7 mouse cellular contexts compared by ENCODE assay signal in the genomic region with DNA sequence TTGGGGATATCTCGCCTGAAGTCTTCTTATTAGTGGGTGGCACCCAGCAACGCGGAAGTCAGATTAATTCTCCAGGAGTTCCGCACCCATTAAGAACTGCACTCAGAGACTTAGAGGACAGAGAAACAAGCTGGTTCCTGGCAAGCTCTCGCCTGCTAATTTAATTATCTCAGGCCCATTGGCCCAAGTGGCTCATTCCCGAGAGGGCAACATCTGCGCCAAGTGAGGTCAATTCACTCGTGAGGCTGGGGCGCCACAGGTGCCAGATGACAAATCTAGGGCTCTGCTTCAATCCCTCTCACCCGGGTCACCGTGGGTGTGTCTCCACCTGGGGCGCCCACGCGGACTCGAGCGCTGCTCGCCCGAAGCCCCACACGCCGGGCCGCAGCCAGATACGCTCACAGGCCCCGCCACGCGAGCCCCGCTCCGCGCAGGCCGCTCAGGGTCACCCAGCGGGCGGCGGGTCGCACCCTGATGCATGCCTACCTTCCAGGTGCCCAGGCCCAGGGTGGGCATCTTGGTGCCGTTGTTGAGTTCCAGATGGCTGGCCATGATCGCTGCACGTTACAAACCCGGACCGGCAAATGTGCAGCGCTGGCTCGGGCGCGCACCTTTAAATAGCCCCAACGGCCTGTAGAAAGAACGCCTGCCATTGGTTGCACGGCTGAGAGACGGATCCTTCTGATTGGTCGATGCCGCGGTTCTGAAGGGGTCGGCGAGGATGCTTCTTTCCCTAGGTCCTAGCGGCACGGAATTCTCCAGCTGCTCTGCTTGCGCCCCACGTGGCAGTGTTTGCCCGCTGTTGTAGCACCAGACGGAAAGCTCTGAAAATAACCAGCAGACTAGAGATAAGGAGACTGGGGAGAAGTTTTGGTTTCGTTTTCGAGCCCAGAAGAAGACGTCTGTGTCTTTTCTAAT. TPM values are rescaled to one million over a fixed set of nuclear protein-coding genes. Genes with fewer than 3 reads are reported as not detected.
DNase-seq lines count a peak whose midpoint lies in the region; ATAC-seq lines count a peak whose summit lies in the region.

Gene Akr1b3, minus strand, starts transcription at position 625 of the 918 bp plus-strand sequence.

- peak; percentile 100 for ATAC-seq in intestine, embryonic 15.5 days

- H3K27me3 ChIP-seq in intestine, embryonic 15.5 days (replicated peaks) = no peaks in the 10 kb centered on the region
- H3K27me3 ChIP-seq in midbrain, embryonic 10.5 days (ENCODE audit: low read depth, poor library complexity, severe bottlenecking) = peaks cover 13% of the 10 kb centered on the region

- H3K4me1 ChIP-seq in intestine, embryonic 15.5 days (replicated peaks) = peaks cover 4% of the 10 kb centered on the region; the same call in 1 of the 2 replicates
- peaks cover 37% of the 10 kb centered on the region for H3K4me1 ChIP-seq in midbrain, embryonic 10.5 days

- peak within 1 kb of the TSS; percentile 78 for H3K4me3 ChIP-seq in intestine, embryonic 15.5 days (replicated peaks)
- H3K4me3 ChIP-seq in midbrain, embryonic 10.5 days = peak within 1 kb of the TSS; percentile 86

- peak within 1 kb of the TSS; percentile 66 for H3K9ac ChIP-seq in intestine, embryonic 15.5 days

- H3K4me2 ChIP-seq in intestine, embryonic 15.5 days (replicated peaks) = peak within 1 kb of the TSS; percentile 90

- H3K36me3 ChIP-seq in intestine, embryonic 15.5 days = no peaks in the 10 kb centered on the region
- peaks cover 15% of the 10 kb centered on the region for H3K36me3 ChIP-seq in midbrain, embryonic 10.5 days

- DNase-seq in adrenal gland, adult 2 months = peak; percentile 94
- DNase-seq in embryo, embryonic 11.5 days (ENCODE audit: low read depth, low spot score) = peak; percentile 89
- DNase-seq in gastrocnemius, postnatal 36 days = peak; percentile 76 to 84
- DNase-seq in left cerebral cortex, postnatal 25 days (ENCODE audit: low spot score in 2 of 2) = peak; percentile 88 to 96
- DNase-seq in midbrain, embryonic 10.5 days (ENCODE audit: low spot score) = peak; percentile 94
- DNase-seq in right cerebral cortex, postnatal 4 days = peak; percentile 82

- 0 out of 2 replicates have a peak within 1 kb of the TSS, but pooled peaks have one; percentile 51 for H3K27ac ChIP-seq in intestine, embryonic 15.5 days
- H3K27ac ChIP-seq in midbrain, embryonic 10.5 days (replicated peaks) = peak within 1 kb of the TSS; percentile 91

- no peaks in the 10 kb centered on the region for H3K9me3 ChIP-seq in intestine, embryonic 15.5 days
- H3K9me3 ChIP-seq in midbrain, embryonic 10.5 days (replicated peaks) = no peaks in the 10 kb centered on the region

- 2% methylated on average over 60 of the region's 60 CpGs for WGBS in intestine, embryonic 15.5 days
- under 1% methylated on average over 60 of the region's 60 CpGs for WGBS in midbrain, embryonic 10.5 days

- intact Hi-C loops in gastrocnemius, postnatal 36 days (cut with DNase I) = no loop called here
- intact Hi-C loops in left cerebral cortex, postnatal 25 days (cut with DNase I) = no loop called here

RNA-seq across cellular contexts. Expression of gene Akr1b3, which starts in this region (rescaled TPM):
- total RNA-seq in adrenal gland, adult 2 months (2021) = 100 to 1,000 TPM; 232 to 352 TPM
- 187 and 213 TPM in 2 replicates for polyA plus RNA-seq in adrenal gland, adult 2 months (2012; rRNA removed)
- 100 to 1,000 TPM; 152 to 165 TPM for total RNA-seq in gastrocnemius, postnatal 36 days (2021)
- 130 and 136 TPM in 2 replicates for polyA plus RNA-seq in intestine, embryonic 15.5 days (2015; fragmentation: Nextera tagmentation; extraction: Ambion mirVana)
- total RNA-seq in left cerebral cortex, postnatal 25 days (2021) = 10 to 100 TPM; 42.2 to 45.5 TPM
- 236 and 282 TPM in 2 replicates for polyA plus RNA-seq in midbrain, embryonic 10.5 days (2016; fragmentation: Nextera tagmentation; extraction: Ambion mirVana)

Comparison
In these comparisons a context has a peak if more than half of its experiments do, and no peak if none do; other contexts are left out.
1. Peak in every context shown above with its lines: DNase-seq, ATAC-seq, H3K4me3 ChIP-seq and H3K27ac ChIP-seq.